Mouse (Mus musculus): ENCODE measurements around the gene Gm11077.

DNA sequence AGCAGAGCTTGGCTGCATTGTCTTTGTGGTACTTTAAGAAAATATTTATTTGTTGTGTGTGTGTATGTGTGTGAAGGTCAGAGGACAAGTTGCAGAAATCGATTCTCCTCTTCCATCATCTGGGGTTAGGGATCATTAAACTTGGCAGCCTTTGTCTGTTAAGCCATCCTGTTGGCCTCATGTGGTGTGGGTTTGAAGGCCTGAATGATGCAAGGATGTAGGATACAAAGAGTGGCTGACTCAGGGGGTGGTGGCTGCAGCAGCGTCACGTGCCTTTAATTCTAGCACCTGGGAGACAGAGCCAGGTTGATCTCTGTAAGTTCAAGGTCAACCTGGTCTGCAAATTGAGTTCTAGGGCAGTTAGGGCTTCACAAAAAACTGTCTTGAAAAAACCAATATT, 16.5 kb downstream of the Gm11077 start:
- TF ChIP-seq MYOD1 (IDR thresholded peaks at IDR 0.05; ENCODE audit: control insufficient read depth in 1 of 3, insufficient read length in 2 of 3, low read depth in 2 of 3): no peak
- TF ChIP-seq REST (IDR thresholded peaks at IDR 0.05; ENCODE audit: insufficient read depth, insufficient read length): no peak
- TF ChIP-seq E2F4 (IDR thresholded peaks at IDR 0.05; ENCODE audit: insufficient read depth): no peak
- no peak for TF ChIP-seq POLR2A (IDR thresholded peaks at IDR 0.05; ENCODE audit: insufficient read length, low read depth)
- TF ChIP-seq USF1 (IDR thresholded peaks at IDR 0.05; ENCODE audit: low read depth): no peak
